Mouse (Mus musculus) megakaryocyte-erythroid progenitor cell, adult 5-6 weeks (primary cell): ENCODE data around the gene Grik3. TPM values are rescaled to one million over a fixed set of nuclear protein-coding genes. Genes with fewer than 3 reads are reported as not detected.
A peak's percentile ranks its signal among the peaks of the same experiment; 100 is the strongest.

Experiments
- ATAC-seq: replicated peaks from 2 replicates; pipeline ENCODE4 v1.8.0; 2016; ENCODE audit warnings: mild to moderate bottlenecking, inconsistent platforms; ENCODE audit not compliant: severe bottlenecking, poor library complexity, low FRiP score, low TSS enrichment
- total RNA-seq, 2 experiments: library from RNA; stranded (forward) in 1 of 2; stranded (reverse) in 1 of 2; fragments of 200-1000, 215-1000 nt in 1 of 2; fragments of >200 nt in 1 of 2; fragmentation: Nextera tagmentation in 1 of 2; gene quantifications; 2 replicates each; pipeline ENCODE4 v1.2.3; 2014 to 2017

Gene Grik3
- total RNA-seq, 2 experiments from 2014 or later = not detected

- ATAC-seq = no peak
These were observed 205.9 kb downstream of the Grik3 start for GRCm38 (mm10) chr4:125696182-125696939.

- ATAC-seq = no peak
These were observed 207.1 kb downstream of the Grik3 start for GRCm38 (mm10) chr4:125697626-125698025.

GRCm38 (mm10) chr4:125699056-125699455 lies 208.6 kb downstream of the Grik3 start:
- ATAC-seq = no peak

GRCm38 (mm10) chr4:125700331-125700730 lies 209.8 kb downstream of the Grik3 start:
- no peak for ATAC-seq

GRCm38 (mm10) chr4:125702607-125703309 lies 212.3 kb downstream of the Grik3 start:
- no peak for ATAC-seq

GRCm38 (mm10) chr4:125703310-125703690 lies 212.8 kb downstream of the Grik3 start:
- ATAC-seq = 0 out of 2 replicates have a peak, but pooled peaks have one; percentile 24

GRCm38 (mm10) chr4:125705746-125706145 lies 215.2 kb downstream of the Grik3 start:
- no peak for ATAC-seq

- no peak for ATAC-seq
These were observed 219.2 kb downstream of the Grik3 start for GRCm38 (mm10) chr4:125709716-125710115.

GRCm38 (mm10) chr4:125717881-125718280 lies 227.4 kb downstream of the Grik3 start:
- no peak for ATAC-seq

GRCm38 (mm10) chr4:125718429-125719140 lies 228.1 kb downstream of the Grik3 start:
- ATAC-seq = no peak

GRCm38 (mm10) chr4:125726241-125726640 lies 235.7 kb downstream of the Grik3 start:
- ATAC-seq = no peak

GRCm38 (mm10) chr4:125727030-125727429 lies 236.5 kb downstream of the Grik3 start:
- no peak for ATAC-seq

GRCm38 (mm10) chr4:125727626-125728025 lies 237.1 kb downstream of the Grik3 start:
- ATAC-seq = no peak

- no peak for ATAC-seq
These were observed 237.8 kb downstream of the Grik3 start for GRCm38 (mm10) chr4:125728091-125728863.

- no peak for ATAC-seq
These were observed 239.1 kb downstream of the Grik3 start for GRCm38 (mm10) chr4:125729305-125730220.

GRCm38 (mm10) chr4:125730751-125731150 lies 240.3 kb downstream of the Grik3 start:
- no peak for ATAC-seq

- no peak for ATAC-seq
These were observed 246.3 kb downstream of the Grik3 start for GRCm38 (mm10) chr4:125736783-125737182.

GRCm38 (mm10) chr4:125738825-125739224 lies 248.3 kb downstream of the Grik3 start:
- ATAC-seq = no peak

- no peak for ATAC-seq
These were observed 251.7 kb downstream of the Grik3 start for GRCm38 (mm10) chr4:125742162-125742571.
